In genomic region chr17:71300338-71300737, GRCm38 (mm10) we compare ENCODE assay signal across 12 mouse cellular contexts. TPM values are rescaled to one million over a fixed set of nuclear protein-coding genes. Genes with fewer than 3 reads are reported as not detected.
A peak's percentile ranks its signal among the peaks of the same experiment; 100 is the strongest.
DNase-seq lines count a peak whose midpoint lies in the region; TF ChIP-seq lines count a peak whose summit lies in the region.
"Had no signal": no experiment of that assay in that cellular context is flagged by ENCODE, and none has a peak within 500 bp of the region (broad histone marks: within the 10 kb centered on the region; RNA-seq: fewer than 3 reads in every experiment).

No protein-coding gene starts in this region.

- H3K4me3 ChIP-seq in gastrocnemius, adult 2 months, result no peak overlapping the region
- H3K4me3 ChIP-seq: limb, embryonic 13.5 days; neural tube, embryonic 12.5 days had no signal

- TF ChIP-seq CTCF in gastrocnemius, adult 2 months (IDR thresholded peaks at IDR 0.05), result no peak

- peak overlapping the region; percentile 61 for H3K27ac ChIP-seq in gastrocnemius, adult 2 months
- H3K27ac ChIP-seq: limb, embryonic 13.5 days; neural tube, embryonic 12.5 days had no signal

- intact Hi-C loops in gastrocnemius, adult 2 months (cut with DNase I), result no loop called here
- intact Hi-C loops in heart, postnatal 14 days (cut with DNase I), result no loop called here

- DNase-seq in gastrocnemius, adult 2 months, result peak; percentile 72
- DNase-seq in gastrocnemius, postnatal 10 days, result no peak
- DNase-seq in adrenal gland, adult 2 months, result peak; percentile 72
- DNase-seq in heart, postnatal 14 days, result peak; percentile 37 to 52
- peak; percentile 45 to 54 for DNase-seq in lung, postnatal 4 days
- no peak for DNase-seq in left cerebral cortex, adult 18-20 months (ENCODE audit: low spot score in 2 of 2)
- no peak for DNase-seq in embryo, embryonic 10.5 days (ENCODE audit: low spot score)
- DNase-seq in cerebellum, adult 11 months, result no peak
- DNase-seq: embryo, embryonic 11 days; kidney, adult 8-10 months had no signal

RNA-seq across cellular contexts. Expression of gene Emilin2, which starts 11.4 kb away (rescaled TPM):
- total RNA-seq in gastrocnemius, adult 2 months (2021), result 1 to 10 TPM; 3.9 to 8.6 TPM
- 10 to 100 TPM; 31.9 to 39.2 TPM for total RNA-seq in gastrocnemius, postnatal 10 days (2021)
- 1 to 10 TPM; 6.6 to 10.0 TPM for total RNA-seq in adrenal gland, adult 2 months (2021)
- 7.3 and 8.2 TPM in 2 replicates for polyA plus RNA-seq in adrenal gland, adult 2 months (2012; rRNA removed)
- total RNA-seq in heart, postnatal 14 days (2021), result 100 to 1,000 TPM; 107 to 118 TPM
- 1 to 10 TPM; 2.7 to 2.8 TPM for total RNA-seq in left cerebral cortex, adult 18-20 months (2021)

Comparison
In these comparisons a context has a peak if more than half of its experiments do, and no peak if none do; other contexts are left out.
1. DNase-seq: peak in gastrocnemius, adult 2 months (single experiment), adrenal gland, adult 2 months (single experiment), heart, postnatal 14 days (2 of 2) and lung, postnatal 4 days (2 of 2); none in gastrocnemius, postnatal 10 days (single experiment), left cerebral cortex, adult 18-20 months (0 of 2), embryo, embryonic 10.5 days (single experiment) and cerebellum, adult 11 months (single experiment).